Mouse (Mus musculus) olfactory bulb, adult 2 months (tissue): ENCODE results near the gene Zfp467.

Source experiments
- CTCF ChIP-seq: fragments of 200-500 bp; IDR thresholded peaks from 2 replicates; pipeline ENCODE4 v1.5.1; 2012; ENCODE audit warnings: low read depth, mild to moderate bottlenecking, low read length, moderate library complexity; ENCODE audit not compliant: insufficient read depth
- POLR2A ChIP-seq: fragments of 200-500 bp; IDR thresholded peaks from 2 replicates; pipeline ENCODE4 v1.6.1; 2012; ENCODE audit warnings: mild to moderate bottlenecking, low read depth, low read length, moderate library complexity; ENCODE audit not compliant: insufficient read depth

- TF ChIP-seq CTCF (no peak), POLR2A (no peak)
Measured at GRCm38 (mm10) chr6:48439654-48440053, 6.0 kb downstream of the Zfp467 start.
